Mouse (Mus musculus) cerebellum, adult 2 months (tissue): ENCODE measurements around the gene Hmga2.

Experiments used
- CTCF ChIP-seq: fragments of 200-500 bp; IDR thresholded peaks from 2 replicates; pipeline ENCODE4 v1.5.1; 2011; ENCODE audit warnings: low read depth, mild to moderate bottlenecking, control low read depth, low read length, moderate library complexity, borderline replicate concordance; ENCODE audit not compliant: insufficient read depth
- POLR2A ChIP-seq: fragments of 200-500 bp; IDR thresholded peaks from 2 replicates; pipeline ENCODE4 v1.6.1; 2011; ENCODE audit warnings: low read length, control low read depth, borderline replicate concordance; ENCODE audit not compliant: insufficient read depth

GRCm38 (mm10) chr10:120488526-120488925 lies 12.3 kb upstream of the Hmga2 start:
- TF ChIP-seq CTCF (no peak), POLR2A (no peak)
